Mouse (Mus musculus): ENCODE data around the gene Synpr. TPM values are rescaled to one million over a fixed set of nuclear protein-coding genes. Genes with fewer than 3 reads are reported as not detected.
A peak's percentile ranks its signal among the peaks of the same experiment; 100 is the strongest.

Synpr gene
- polyA plus RNA-seq, 1 experiment from 2014 or later = 5.7 TPM

DNA sequence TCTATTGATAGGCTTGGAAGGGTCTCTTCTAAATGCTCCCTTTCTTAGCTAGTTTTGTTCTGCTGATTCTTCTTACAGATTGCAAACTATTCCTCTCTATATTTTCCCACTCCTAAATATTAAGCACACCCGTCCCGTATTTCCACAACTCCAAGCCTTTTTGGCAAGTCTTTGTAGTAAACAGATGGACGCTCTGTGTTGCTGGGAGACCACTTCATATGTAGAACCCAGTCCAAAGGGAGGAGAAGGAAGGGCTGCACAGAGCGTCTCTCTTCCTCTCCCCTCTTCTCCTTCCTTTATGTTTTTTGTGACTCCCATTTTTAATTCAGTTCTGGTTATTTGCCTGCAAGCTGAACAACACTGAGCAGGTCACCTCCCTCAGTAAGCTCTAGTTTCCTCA, 1.4 kb upstream of the Synpr start:
- no peak overlapping the region for H3K27ac ChIP-seq (ENCODE audit: low read length)
- no peaks in the 10 kb centered on the region for H3K9me3 ChIP-seq (replicated peaks; ENCODE audit: control insufficient read depth, low read length)
- H3K9ac ChIP-seq (ENCODE audit: low read length) = no peak overlapping the region
- no peak overlapping the region for H3K4me2 ChIP-seq (ENCODE audit: low read depth, low read length)
- no peak for ATAC-seq (ENCODE audit: insufficient read depth, low FRiP score)
- WGBS = 55% methylated on average over 4 of the region's 4 CpGs
- no peak overlapping the region for H3K4me3 ChIP-seq (replicated peaks; ENCODE audit: low read length)
- H3K36me3 ChIP-seq (ENCODE audit: control insufficient read depth, insufficient read depth, low read length) = no peaks in the 10 kb centered on the region
- no peaks in the 10 kb centered on the region for H3K27me3 ChIP-seq (ENCODE audit: control insufficient read depth, insufficient read depth, low read length)
- H3K4me1 ChIP-seq (ENCODE audit: control insufficient read depth, insufficient read depth, low read length) = no peaks in the 10 kb centered on the region

DNA sequence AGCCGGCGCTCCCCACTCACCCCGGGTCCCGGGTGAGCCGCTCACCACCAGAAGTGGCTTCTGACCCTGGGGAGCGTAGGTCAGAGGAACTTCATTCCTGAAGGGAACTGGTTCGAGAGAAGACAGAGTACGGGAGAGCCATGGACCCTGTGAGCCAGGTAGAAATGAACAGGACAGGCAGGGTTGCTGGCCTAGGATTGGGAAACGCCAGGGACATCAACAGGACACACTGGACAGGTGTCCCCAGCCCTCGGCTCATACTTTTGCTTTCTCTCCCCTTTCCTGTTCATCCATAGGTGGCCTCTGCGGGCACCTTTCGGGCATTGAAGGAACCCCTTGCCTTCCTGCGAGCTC, 242 bp downstream of the Synpr start:
- Histone ChIP-seq H3K9ac (ENCODE audit: low read length) (peak overlapping the region; percentile 50; the same call in 1 of the 2 replicates), H3K4me2 (ENCODE audit: low read depth, low read length) (peak overlapping the region; percentile 69), H3K4me1 (ENCODE audit: control insufficient read depth, insufficient read depth, low read length) (no peaks in the 10 kb centered on the region), H3K4me3 (replicated peaks; ENCODE audit: low read length) (peak overlapping the region; percentile 46), H3K27ac (ENCODE audit: low read length) (no peak overlapping the region), H3K27me3 (ENCODE audit: control insufficient read depth, insufficient read depth, low read length) (no peaks in the 10 kb centered on the region), H3K36me3 (ENCODE audit: control insufficient read depth, insufficient read depth, low read length) (no peaks in the 10 kb centered on the region), H3K9me3 (replicated peaks; ENCODE audit: control insufficient read depth, low read length) (no peaks in the 10 kb centered on the region)
- peak; percentile 21 for ATAC-seq (ENCODE audit: insufficient read depth, low FRiP score)
- WGBS = 15% methylated on average over 13 of the region's 13 CpGs

DNA sequence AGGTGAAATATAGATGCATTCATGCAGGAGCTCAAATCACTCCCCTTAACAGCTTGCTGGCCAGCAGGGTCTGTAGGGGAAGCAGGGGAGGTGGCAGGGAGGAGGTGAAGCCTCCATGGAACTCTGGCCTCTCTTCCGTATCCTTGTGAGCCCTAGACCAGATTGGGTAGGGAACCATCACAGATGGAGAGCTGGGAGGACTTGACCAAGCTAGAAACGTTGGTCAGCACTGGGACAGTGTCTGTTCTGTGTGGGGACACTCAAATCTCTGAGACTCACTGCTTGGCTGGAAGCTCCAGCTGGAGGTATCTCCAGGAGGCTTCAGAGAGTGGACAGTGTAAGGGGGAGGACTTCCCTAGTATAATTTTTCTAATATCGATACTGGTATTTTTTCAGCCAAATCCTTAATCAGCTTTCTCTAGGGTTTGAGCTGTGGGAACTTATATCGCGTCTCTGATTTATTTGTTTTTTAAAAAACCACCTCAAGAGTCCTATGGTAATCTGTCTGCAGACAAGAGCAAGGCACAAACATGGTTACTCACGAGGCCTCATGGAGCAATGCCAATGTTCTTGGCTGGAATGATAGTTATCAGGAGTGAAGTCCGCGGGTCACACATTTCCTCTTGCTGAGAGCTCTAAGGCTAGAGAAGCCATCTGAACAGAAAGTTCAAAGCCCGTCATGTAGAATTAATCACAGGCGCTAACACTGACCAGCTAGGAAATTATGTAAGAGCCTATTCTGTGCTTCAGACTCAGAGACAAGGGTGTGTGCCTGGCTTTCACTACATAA, 956 bp downstream of the Synpr start:
- no peaks in the 10 kb centered on the region for H3K9me3 ChIP-seq (replicated peaks; ENCODE audit: control insufficient read depth, low read length)
- H3K9ac ChIP-seq (ENCODE audit: low read length) = no peak overlapping the region
- H3K36me3 ChIP-seq (ENCODE audit: control insufficient read depth, insufficient read depth, low read length) = no peaks in the 10 kb centered on the region
- no peak overlapping the region for H3K4me3 ChIP-seq (replicated peaks; ENCODE audit: low read length)
- H3K4me1 ChIP-seq (ENCODE audit: control insufficient read depth, insufficient read depth, low read length) = no peaks in the 10 kb centered on the region
- H3K4me2 ChIP-seq (ENCODE audit: low read depth, low read length) = peak overlapping the region; percentile 69
- H3K27ac ChIP-seq (ENCODE audit: low read length) = no peak overlapping the region
- no peaks in the 10 kb centered on the region for H3K27me3 ChIP-seq (ENCODE audit: control insufficient read depth, insufficient read depth, low read length)
- WGBS = 65% methylated on average over 10 of the region's 10 CpGs
- ATAC-seq (ENCODE audit: insufficient read depth, low FRiP score) = no peak

DNA sequence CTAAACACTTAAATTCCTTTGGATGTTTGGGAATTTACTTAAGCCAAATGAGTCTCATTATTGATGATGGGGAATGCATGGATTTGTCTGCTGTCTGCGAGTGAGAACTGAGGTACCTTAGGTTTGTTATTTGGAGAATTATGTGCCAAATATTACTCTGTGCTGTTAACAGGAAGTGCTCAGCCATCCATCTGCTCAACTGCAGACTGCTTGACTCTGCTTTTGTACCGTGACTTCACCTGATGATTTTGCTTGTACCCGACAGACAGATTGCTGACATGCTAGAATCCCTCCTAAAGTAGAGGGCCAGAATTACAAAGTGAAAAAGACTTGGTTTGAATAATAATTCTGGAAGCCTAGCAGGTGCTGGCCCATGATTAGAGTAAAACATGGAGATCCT, 9.6 kb downstream of the Synpr start:
- no peak for ATAC-seq (ENCODE audit: insufficient read depth, low FRiP score)
- H3K4me1 ChIP-seq (ENCODE audit: control insufficient read depth, insufficient read depth, low read length) = no peaks in the 10 kb centered on the region
- WGBS = 61% methylated on average over 3 of the region's 3 CpGs
- H3K9ac ChIP-seq (ENCODE audit: low read length) = no peak overlapping the region
- no peaks in the 10 kb centered on the region for H3K36me3 ChIP-seq (ENCODE audit: control insufficient read depth, insufficient read depth, low read length)
- no peak overlapping the region for H3K4me2 ChIP-seq (ENCODE audit: low read depth, low read length)
- no peaks in the 10 kb centered on the region for H3K9me3 ChIP-seq (replicated peaks; ENCODE audit: control insufficient read depth, low read length)
- no peaks in the 10 kb centered on the region for H3K27me3 ChIP-seq (ENCODE audit: control insufficient read depth, insufficient read depth, low read length)
- H3K4me3 ChIP-seq (replicated peaks; ENCODE audit: low read length) = no peak overlapping the region
- H3K27ac ChIP-seq (ENCODE audit: low read length) = no peak overlapping the region

DNA sequence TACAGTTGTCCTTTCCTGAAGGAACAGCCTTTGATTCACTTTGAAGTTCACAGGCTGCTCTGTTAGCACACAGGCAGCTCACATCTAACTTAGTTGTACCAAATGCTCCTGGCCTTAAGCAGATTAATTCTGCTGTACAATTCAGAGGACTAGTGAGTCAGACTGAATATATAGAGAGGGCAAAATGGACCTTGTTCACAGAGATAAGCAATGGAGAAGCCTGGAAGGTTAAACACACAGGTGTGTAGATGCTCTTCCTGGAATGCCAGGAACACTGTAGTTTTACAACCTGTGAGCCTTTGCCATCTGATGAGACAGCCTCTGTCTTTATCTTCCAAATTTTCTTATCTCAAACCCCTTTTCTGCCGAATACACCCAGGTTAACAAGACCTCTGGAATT, 29.7 kb downstream of the Synpr start:
- Histone ChIP-seq H3K9ac (ENCODE audit: low read length) (no peak overlapping the region), H3K4me1 (ENCODE audit: control insufficient read depth, insufficient read depth, low read length) (no peaks in the 10 kb centered on the region), H3K9me3 (replicated peaks; ENCODE audit: control insufficient read depth, low read length) (no peaks in the 10 kb centered on the region), H3K27me3 (ENCODE audit: control insufficient read depth, insufficient read depth, low read length) (no peaks in the 10 kb centered on the region), H3K27ac (ENCODE audit: low read length) (no peak overlapping the region), H3K4me2 (ENCODE audit: low read depth, low read length) (no peak overlapping the region), H3K36me3 (ENCODE audit: control insufficient read depth, insufficient read depth, low read length) (no peaks in the 10 kb centered on the region), H3K4me3 (replicated peaks; ENCODE audit: low read length) (no peak overlapping the region)
- 54% methylated on average over 1 of the region's 1 CpGs for WGBS
- ATAC-seq (ENCODE audit: insufficient read depth, low FRiP score) = no peak

DNA sequence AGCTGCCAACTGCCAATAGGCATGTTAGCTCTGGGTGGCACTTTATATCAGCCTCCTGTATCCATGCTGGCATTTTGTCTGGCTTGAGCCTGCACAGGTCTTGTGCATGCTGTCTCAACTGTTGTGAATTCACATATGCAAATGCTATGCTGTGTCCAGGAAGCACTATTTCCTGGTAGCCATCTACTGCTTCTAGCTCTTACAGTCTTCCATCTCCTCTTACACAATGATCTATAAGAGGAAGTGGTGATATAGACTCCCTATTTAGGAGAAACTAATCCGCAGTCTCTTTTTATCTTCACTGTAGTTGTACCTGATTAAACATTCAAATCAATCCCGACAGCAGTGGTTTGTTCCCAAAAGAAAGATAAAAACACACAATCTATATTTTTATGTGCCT, 43.9 kb downstream of the Synpr start:
- Histone ChIP-seq H3K27ac (ENCODE audit: low read length) (no peak overlapping the region), H3K4me3 (replicated peaks; ENCODE audit: low read length) (no peak overlapping the region), H3K4me2 (ENCODE audit: low read depth, low read length) (no peak overlapping the region), H3K27me3 (ENCODE audit: control insufficient read depth, insufficient read depth, low read length) (no peaks in the 10 kb centered on the region), H3K9ac (ENCODE audit: low read length) (no peak overlapping the region), H3K9me3 (replicated peaks; ENCODE audit: control insufficient read depth, low read length) (no peaks in the 10 kb centered on the region), H3K36me3 (ENCODE audit: control insufficient read depth, insufficient read depth, low read length) (no peaks in the 10 kb centered on the region), H3K4me1 (ENCODE audit: control insufficient read depth, insufficient read depth, low read length) (no peaks in the 10 kb centered on the region)
- no peak for ATAC-seq (ENCODE audit: insufficient read depth, low FRiP score)
- 84% methylated on average over 2 of the region's 2 CpGs for WGBS

DNA sequence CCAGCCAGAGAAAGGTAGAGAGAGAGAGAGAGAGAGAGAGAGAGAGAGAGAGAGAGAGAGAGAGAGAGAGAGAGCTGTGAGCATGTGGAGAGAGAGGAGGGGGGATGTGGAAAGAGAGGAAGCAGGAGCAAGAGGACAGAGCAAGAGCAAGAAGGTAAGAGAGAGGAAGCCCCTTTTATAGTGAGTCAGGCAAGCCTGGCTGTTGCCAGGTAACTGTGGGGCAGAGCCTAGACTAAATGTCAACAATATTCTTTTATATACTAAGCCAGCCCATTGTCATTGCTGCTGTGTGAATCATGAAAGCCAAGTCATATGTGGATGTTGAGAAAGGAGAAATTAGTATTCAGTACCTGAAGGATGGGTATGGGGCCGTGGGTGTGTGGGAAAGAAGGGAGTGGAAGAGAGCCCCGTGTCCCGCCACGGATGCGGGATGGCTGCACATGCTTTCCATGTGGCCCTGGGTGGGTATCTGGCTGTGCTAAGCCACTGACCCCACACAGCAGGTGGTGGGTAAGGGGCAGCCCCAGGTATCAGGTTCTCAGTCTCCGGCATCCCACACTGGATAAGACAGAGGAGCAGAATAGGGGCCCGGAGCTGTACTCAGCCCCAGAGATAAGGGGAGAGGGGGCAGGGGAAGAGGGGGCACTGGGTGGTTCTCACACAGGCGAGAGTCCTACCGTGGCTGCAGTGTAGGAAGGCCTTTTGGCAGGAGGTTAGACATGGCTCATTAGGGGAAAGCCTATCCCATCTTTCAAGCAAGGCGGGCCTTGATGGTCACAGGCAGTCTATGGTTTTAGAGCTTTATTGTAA, 48.1 kb downstream of the Synpr start:
- Histone ChIP-seq H3K9ac (ENCODE audit: low read length) (no peak overlapping the region), H3K27ac (ENCODE audit: low read length) (no peak overlapping the region), H3K27me3 (ENCODE audit: control insufficient read depth, insufficient read depth, low read length) (no peaks in the 10 kb centered on the region), H3K4me2 (ENCODE audit: low read depth, low read length) (no peak overlapping the region), H3K4me3 (replicated peaks; ENCODE audit: low read length) (no peak overlapping the region), H3K9me3 (replicated peaks; ENCODE audit: control insufficient read depth, low read length) (no peaks in the 10 kb centered on the region), H3K4me1 (ENCODE audit: control insufficient read depth, insufficient read depth, low read length) (no peaks in the 10 kb centered on the region), H3K36me3 (ENCODE audit: control insufficient read depth, insufficient read depth, low read length) (no peaks in the 10 kb centered on the region)
- 52% methylated on average over 10 of the region's 10 CpGs for WGBS
- ATAC-seq (ENCODE audit: insufficient read depth, low FRiP score) = no peak

DNA sequence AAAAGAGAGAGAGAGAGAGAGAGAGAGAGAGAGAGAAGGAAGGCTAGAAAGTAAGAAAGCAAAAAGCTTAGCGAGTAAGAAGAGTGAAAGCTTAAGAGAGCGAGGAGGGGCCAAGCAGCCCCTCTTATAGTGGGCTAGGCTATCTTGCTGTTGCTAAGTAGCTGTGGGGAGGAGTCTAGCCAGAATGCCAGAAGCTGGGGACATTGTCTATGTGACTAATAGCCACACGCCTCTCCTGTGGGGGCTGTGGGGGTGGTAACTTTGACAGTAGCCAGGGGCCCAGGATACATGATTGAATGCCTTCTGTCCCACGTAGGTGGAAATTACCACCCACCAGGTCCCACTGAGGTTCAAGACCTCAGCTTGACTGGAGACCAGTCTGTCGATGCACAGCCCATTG, 48.8 kb downstream of the Synpr start:
- no peaks in the 10 kb centered on the region for H3K36me3 ChIP-seq (ENCODE audit: control insufficient read depth, insufficient read depth, low read length)
- WGBS = 48% methylated on average over 5 of the region's 5 CpGs
- H3K4me3 ChIP-seq (replicated peaks; ENCODE audit: low read length) = no peak overlapping the region
- no peaks in the 10 kb centered on the region for H3K9me3 ChIP-seq (replicated peaks; ENCODE audit: control insufficient read depth, low read length)
- H3K27ac ChIP-seq (ENCODE audit: low read length) = no peak overlapping the region
- no peak overlapping the region for H3K4me2 ChIP-seq (ENCODE audit: low read depth, low read length)
- no peaks in the 10 kb centered on the region for H3K27me3 ChIP-seq (ENCODE audit: control insufficient read depth, insufficient read depth, low read length)
- no peak overlapping the region for H3K9ac ChIP-seq (ENCODE audit: low read length)
- H3K4me1 ChIP-seq (ENCODE audit: control insufficient read depth, insufficient read depth, low read length) = no peaks in the 10 kb centered on the region
- no peak for ATAC-seq (ENCODE audit: insufficient read depth, low FRiP score)

DNA sequence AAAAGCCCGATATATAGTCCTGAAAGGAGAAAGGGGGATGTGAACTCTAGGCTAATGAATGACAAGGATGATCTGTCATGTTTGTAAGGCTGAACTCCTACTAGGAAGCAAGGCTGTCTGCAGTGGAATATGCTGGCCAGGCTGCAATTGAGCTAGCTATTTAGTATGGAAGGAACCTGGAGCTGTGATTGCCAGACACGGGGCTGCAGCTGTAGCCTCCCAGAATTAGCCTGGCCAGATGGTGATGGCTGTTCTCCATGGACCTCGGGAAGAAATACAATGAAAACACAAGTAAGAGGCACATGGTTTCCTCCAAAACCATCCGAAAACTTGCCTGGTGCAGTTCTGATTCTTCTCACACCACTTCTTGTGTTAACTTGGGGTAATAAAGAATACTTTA, 51.6 kb downstream of the Synpr start:
- H3K27me3 ChIP-seq (ENCODE audit: control insufficient read depth, insufficient read depth, low read length) = no peaks in the 10 kb centered on the region
- no peaks in the 10 kb centered on the region for H3K4me1 ChIP-seq (ENCODE audit: control insufficient read depth, insufficient read depth, low read length)
- WGBS = 65% methylated on average over 4 of the region's 4 CpGs
- no peaks in the 10 kb centered on the region for H3K9me3 ChIP-seq (replicated peaks; ENCODE audit: control insufficient read depth, low read length)
- no peak overlapping the region for H3K4me2 ChIP-seq (ENCODE audit: low read depth, low read length)
- ATAC-seq (ENCODE audit: insufficient read depth, low FRiP score) = no peak
- H3K27ac ChIP-seq (ENCODE audit: low read length) = no peak overlapping the region
- no peak overlapping the region for H3K4me3 ChIP-seq (replicated peaks; ENCODE audit: low read length)
- H3K36me3 ChIP-seq (ENCODE audit: control insufficient read depth, insufficient read depth, low read length) = no peaks in the 10 kb centered on the region
- H3K9ac ChIP-seq (ENCODE audit: low read length) = no peak overlapping the region

Measured in stomach, embryonic 16.5 days (tissue).